Mouse (Mus musculus): ENCODE measurements at regions not wholly inside any gene's neighbourhood (a gene's known extent, or its start where the extent isn't known, plus 50 kb on each side); places are given as distances from the start of the nearest gene placed in this dataset.

- H3K4me1 ChIP-seq (ENCODE audit: control insufficient read depth, insufficient read depth, low read length) = no peaks in the 10 kb centered on the region
- H3K9ac ChIP-seq (ENCODE audit: low read depth, poor library complexity, severe bottlenecking) = no peak overlapping the region
- no peak overlapping the region for H3K27ac ChIP-seq (ENCODE audit: insufficient read depth, low read length)
- no peak overlapping the region for H3K4me3 ChIP-seq (ENCODE audit: low read depth, low read length)
- no peaks in the 10 kb centered on the region for H3K36me3 ChIP-seq (ENCODE audit: control insufficient read depth, insufficient read depth, low read length, poor library complexity, severe bottlenecking)
- H3K27me3 ChIP-seq (ENCODE audit: control insufficient read depth, insufficient read depth, low read length, poor library complexity, severe bottlenecking) = no peaks in the 10 kb centered on the region
- no peaks in the 10 kb centered on the region for H3K9me3 ChIP-seq (replicated peaks; ENCODE audit: control insufficient read depth, insufficient read depth, low read length, poor library complexity, severe bottlenecking)
- TF ChIP-seq CTCF (IDR thresholded peaks at IDR 0.05; ENCODE audit: low read depth, low read length) = no peak
- no peak for TF ChIP-seq EP300 (IDR thresholded peaks at IDR 0.05; ENCODE audit: insufficient read depth, low read depth, low read length)
- TF ChIP-seq POLR2A (IDR thresholded peaks at IDR 0.05; ENCODE audit: insufficient read depth, low read length) = no peak
Observed at GRCm38 (mm10) chr13:16676873-16677272, 665.2 kb downstream of the Inhba start.

- Histone ChIP-seq H3K4me3 (ENCODE audit: low read depth, low read length) (no peak overlapping the region), H3K9ac (ENCODE audit: low read depth, poor library complexity, severe bottlenecking) (no peak overlapping the region), H3K27me3 (ENCODE audit: control insufficient read depth, insufficient read depth, low read length, poor library complexity, severe bottlenecking) (no peaks in the 10 kb centered on the region), H3K36me3 (ENCODE audit: control insufficient read depth, insufficient read depth, low read length, poor library complexity, severe bottlenecking) (no peaks in the 10 kb centered on the region), H3K9me3 (replicated peaks; ENCODE audit: control insufficient read depth, insufficient read depth, low read length, poor library complexity, severe bottlenecking) (no peaks in the 10 kb centered on the region), H3K27ac (ENCODE audit: insufficient read depth, low read length) (no peak overlapping the region), H3K4me1 (ENCODE audit: control insufficient read depth, insufficient read depth, low read length) (no peaks in the 10 kb centered on the region)
- no peak for TF ChIP-seq POLR2A (IDR thresholded peaks at IDR 0.05; ENCODE audit: insufficient read depth, low read length)
- TF ChIP-seq EP300 (IDR thresholded peaks at IDR 0.05; ENCODE audit: insufficient read depth, low read depth, low read length) = no peak
- TF ChIP-seq CTCF (IDR thresholded peaks at IDR 0.05; ENCODE audit: low read depth, low read length) = no peak
Observed at GRCm38 (mm10) chr13:16678246-16679024, 666.8 kb downstream of the Inhba start.

GRCm38 (mm10) chr13:16694201-16694600, 682.5 kb downstream of the Inhba start:
- Histone ChIP-seq H3K36me3 (ENCODE audit: control insufficient read depth, insufficient read depth, low read length, poor library complexity, severe bottlenecking) (no peaks in the 10 kb centered on the region), H3K9ac (ENCODE audit: low read depth, poor library complexity, severe bottlenecking) (no peak overlapping the region), H3K4me3 (ENCODE audit: low read depth, low read length) (no peak overlapping the region), H3K27me3 (ENCODE audit: control insufficient read depth, insufficient read depth, low read length, poor library complexity, severe bottlenecking) (no peaks in the 10 kb centered on the region), H3K4me1 (ENCODE audit: control insufficient read depth, insufficient read depth, low read length) (peaks cover 4% of the 10 kb centered on the region), H3K9me3 (replicated peaks; ENCODE audit: control insufficient read depth, insufficient read depth, low read length, poor library complexity, severe bottlenecking) (no peaks in the 10 kb centered on the region), H3K27ac (ENCODE audit: insufficient read depth, low read length) (no peak overlapping the region; the same call in 1 of the 2 replicates)
- TF ChIP-seq EP300 (IDR thresholded peaks at IDR 0.05; ENCODE audit: insufficient read depth, low read depth, low read length) (no peak), POLR2A (IDR thresholded peaks at IDR 0.05; ENCODE audit: insufficient read depth, low read length) (no peak), CTCF (IDR thresholded peaks at IDR 0.05; ENCODE audit: low read depth, low read length) (no peak)

- H3K36me3 ChIP-seq (ENCODE audit: control insufficient read depth, insufficient read depth, low read length, poor library complexity, severe bottlenecking) = no peaks in the 10 kb centered on the region
- no peak for TF ChIP-seq POLR2A (IDR thresholded peaks at IDR 0.05; ENCODE audit: insufficient read depth, low read length)
- TF ChIP-seq CTCF (IDR thresholded peaks at IDR 0.05; ENCODE audit: low read depth, low read length) = no peak
- TF ChIP-seq EP300 (IDR thresholded peaks at IDR 0.05; ENCODE audit: insufficient read depth, low read depth, low read length) = no peak
Observed at GRCm38 (mm10) chr13:16700934-16701333, 689.3 kb downstream of the Inhba start.

GRCm38 (mm10) chr13:16702138-16702537, 690.5 kb downstream of the Inhba start:
- no peak overlapping the region for H3K27ac ChIP-seq (ENCODE audit: insufficient read depth, low read length)
- H3K9ac ChIP-seq (ENCODE audit: low read depth, poor library complexity, severe bottlenecking) = no peak overlapping the region
- no peaks in the 10 kb centered on the region for H3K9me3 ChIP-seq (replicated peaks; ENCODE audit: control insufficient read depth, insufficient read depth, low read length, poor library complexity, severe bottlenecking)
- no peak overlapping the region for H3K4me3 ChIP-seq (ENCODE audit: low read depth, low read length)
- no peaks in the 10 kb centered on the region for H3K27me3 ChIP-seq (ENCODE audit: control insufficient read depth, insufficient read depth, low read length, poor library complexity, severe bottlenecking)
- H3K36me3 ChIP-seq (ENCODE audit: control insufficient read depth, insufficient read depth, low read length, poor library complexity, severe bottlenecking) = no peaks in the 10 kb centered on the region
- no peaks in the 10 kb centered on the region for H3K4me1 ChIP-seq (ENCODE audit: control insufficient read depth, insufficient read depth, low read length)
- no peak for TF ChIP-seq EP300 (IDR thresholded peaks at IDR 0.05; ENCODE audit: insufficient read depth, low read depth, low read length)
- TF ChIP-seq CTCF (IDR thresholded peaks at IDR 0.05; ENCODE audit: low read depth, low read length) = no peak
- TF ChIP-seq POLR2A (IDR thresholded peaks at IDR 0.05; ENCODE audit: insufficient read depth, low read length) = no peak

More at GRCm38 (mm10) chr13:16700934-16701333, 689.3 kb downstream of the Inhba start:
- Histone ChIP-seq H3K27ac (ENCODE audit: insufficient read depth, low read length) (no peak overlapping the region), H3K9ac (ENCODE audit: low read depth, poor library complexity, severe bottlenecking) (no peak overlapping the region), H3K27me3 (ENCODE audit: control insufficient read depth, insufficient read depth, low read length, poor library complexity, severe bottlenecking) (no peaks in the 10 kb centered on the region), H3K4me1 (ENCODE audit: control insufficient read depth, insufficient read depth, low read length) (no peaks in the 10 kb centered on the region), H3K4me3 (ENCODE audit: low read depth, low read length) (no peak overlapping the region), H3K9me3 (replicated peaks; ENCODE audit: control insufficient read depth, insufficient read depth, low read length, poor library complexity, severe bottlenecking) (no peaks in the 10 kb centered on the region)
